Mouse (Mus musculus) induced T-regulatory cell, adult 2 months (primary cell): Measurements from ENCODE around the gene Slc15a3.

ENCODE experiments used
- DNase-seq: peaks from one replicate; pipeline ENCODE4 v3.0.0-alpha.2; 2012; ENCODE audit warnings: low read depth

Slc15a3 gene

GRCm38 (mm10) chr19:10839010-10839892 lies at the start of gene Slc15a3:
TSS of gene Slc15a3 (plus strand) at chr19:10839727.
- DNase-seq, result peak; percentile 87

DNA sequence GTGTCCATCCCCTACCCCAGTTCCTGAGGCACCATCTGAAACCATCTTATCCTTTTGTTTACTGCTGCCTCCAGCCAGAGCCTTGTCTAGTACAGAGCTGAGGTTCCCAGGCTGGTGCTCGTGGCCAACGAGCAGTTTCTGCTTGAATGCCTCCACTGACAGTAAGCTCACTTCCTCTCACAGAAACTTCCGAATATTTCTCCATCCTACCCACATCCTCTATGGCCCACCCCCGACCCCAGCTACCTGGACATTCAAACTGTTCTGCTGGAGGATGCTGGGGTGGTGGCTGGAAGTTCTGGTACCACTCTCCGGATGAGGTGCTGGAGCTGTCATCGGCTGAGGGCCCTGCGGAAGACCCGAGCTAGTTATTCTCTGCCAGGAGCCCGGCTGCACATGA lies 49.2 kb upstream of the Slc15a3 start:
- peak; percentile 51 for DNase-seq

GRCm38 (mm10) chr19:10793044-10793443 lies 46.5 kb upstream of the Slc15a3 start:
- no peak for DNase-seq

DNA sequence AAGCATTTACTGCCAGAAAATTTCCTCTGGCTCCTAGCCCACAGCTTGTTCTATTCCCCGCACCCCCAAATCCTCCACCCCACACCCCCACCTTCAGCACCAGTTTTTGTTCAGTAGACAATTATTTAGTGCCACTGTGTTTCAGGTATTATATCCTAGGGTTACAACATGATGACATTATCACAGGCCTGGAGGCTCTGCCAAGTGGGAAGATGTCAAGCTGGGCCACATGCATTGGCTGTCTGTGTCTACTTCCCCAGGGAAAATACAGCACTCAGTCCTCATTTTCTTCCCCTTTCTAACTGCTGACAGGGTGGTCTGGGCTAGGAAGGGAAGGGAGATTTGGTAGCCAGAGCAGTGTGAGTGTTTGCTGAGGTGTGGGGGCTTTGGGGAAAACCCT lies 44.6 kb upstream of the Slc15a3 start:
- DNase-seq, result no peak

DNA sequence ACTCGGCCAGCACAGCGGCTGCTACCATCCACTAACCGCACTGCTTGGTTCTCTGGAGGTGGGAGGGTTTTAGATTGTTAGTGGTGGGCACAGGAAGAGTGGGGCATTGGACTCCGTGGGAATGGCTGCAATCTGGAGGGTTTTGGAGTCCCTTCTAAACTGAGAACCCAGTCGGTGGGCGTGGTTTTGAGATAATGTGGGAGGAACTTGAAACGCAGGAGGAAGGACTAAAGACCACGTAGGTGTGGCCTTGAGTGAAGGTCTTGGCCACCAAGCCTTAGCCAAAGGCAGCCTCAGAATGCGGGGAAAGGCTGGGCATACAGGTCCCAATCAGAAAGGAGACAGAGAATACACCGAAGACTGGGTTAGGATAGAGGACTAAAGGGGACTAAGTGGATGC lies 41.0 kb upstream of the Slc15a3 start:
- no peak for DNase-seq

DNA sequence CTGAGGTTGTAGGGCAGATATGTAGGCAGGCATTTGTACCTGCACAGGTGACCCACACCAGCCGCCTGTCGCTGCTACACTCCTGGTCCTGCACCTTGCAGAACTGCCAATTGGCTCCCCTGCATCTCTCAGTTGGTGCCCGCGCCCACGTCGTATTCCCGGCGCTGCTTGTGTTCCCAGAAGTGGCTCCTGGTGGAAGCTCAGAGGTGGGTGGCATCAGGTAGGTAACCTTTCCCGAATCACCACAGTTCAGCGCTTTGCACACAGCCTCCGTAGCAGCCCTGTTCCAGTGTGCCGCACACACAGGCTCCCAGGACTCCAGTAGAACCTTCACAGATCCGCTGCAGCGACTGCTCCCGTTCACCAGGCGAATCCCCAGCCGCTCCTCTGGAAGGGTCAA lies 40.4 kb upstream of the Slc15a3 start:
- no peak for DNase-seq

DNA sequence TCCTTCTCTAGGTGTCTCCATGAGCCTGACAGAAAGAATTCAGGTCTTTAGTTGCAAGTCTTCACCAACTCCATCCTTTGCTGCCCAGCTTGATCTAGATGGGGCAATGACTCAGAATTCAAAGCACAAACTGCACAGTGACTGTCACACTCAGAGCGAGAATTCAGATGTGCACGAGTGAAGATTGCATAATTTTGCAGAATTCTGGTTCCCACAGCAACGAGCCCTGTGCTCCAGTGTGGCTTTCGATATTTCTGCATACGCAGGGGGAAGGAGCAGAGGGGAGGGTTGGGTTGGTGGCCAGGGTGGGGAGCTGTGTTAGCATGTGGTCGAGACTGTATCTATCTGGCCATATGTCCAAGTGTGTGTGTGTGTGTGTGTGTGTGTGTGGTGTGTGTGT lies 38.5 kb upstream of the Slc15a3 start:
- peak; percentile 78 for DNase-seq

GRCm38 (mm10) chr19:10801906-10802305 lies 37.6 kb upstream of the Slc15a3 start:
- DNase-seq, result peak; percentile 26

- DNase-seq, result no peak
Observed at GRCm38 (mm10) chr19:10803751-10804150, 35.8 kb upstream of the Slc15a3 start.

GRCm38 (mm10) chr19:10804850-10805660 lies 34.5 kb upstream of the Slc15a3 start:
- no peak for DNase-seq

- DNase-seq, result no peak
Observed at GRCm38 (mm10) chr19:10805661-10806285, 33.8 kb upstream of the Slc15a3 start.

DNA sequence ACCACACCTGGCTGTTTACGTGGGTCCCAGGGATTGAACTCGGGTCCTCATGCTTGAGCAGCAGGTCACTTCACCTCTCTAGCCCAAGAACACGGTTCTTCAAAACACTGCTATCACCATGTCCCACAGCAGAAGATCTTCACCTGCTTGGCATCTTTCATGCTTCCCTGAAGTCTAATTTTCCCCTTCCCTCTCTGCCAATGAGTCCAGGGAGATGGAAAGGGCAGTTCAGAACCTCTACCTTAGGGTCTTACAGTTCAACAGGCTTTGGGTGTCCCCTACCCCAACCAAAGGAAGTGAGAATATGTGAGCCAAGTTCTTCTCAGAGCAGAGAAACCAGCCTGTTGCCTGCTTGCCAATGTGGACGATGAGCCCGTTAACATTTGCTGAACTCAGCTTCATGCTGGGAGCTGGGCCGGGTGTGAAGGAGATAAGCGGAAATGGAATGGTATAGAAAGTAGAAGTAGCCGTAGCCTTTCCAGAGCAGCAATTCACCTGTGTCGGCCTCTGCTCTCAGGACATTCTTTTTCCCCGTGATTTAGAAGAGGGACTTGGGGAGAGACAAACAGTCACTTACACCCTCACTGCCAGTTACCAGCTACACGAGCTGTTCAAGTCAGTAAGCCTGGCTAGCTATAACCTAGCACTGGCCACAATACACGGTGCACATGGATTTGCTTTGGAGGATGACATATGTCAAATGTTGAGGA lies 30.8 kb upstream of the Slc15a3 start:
- DNase-seq, result peak; percentile 39

GRCm38 (mm10) chr19:10809428-10810175 lies 29.9 kb upstream of the Slc15a3 start:
- DNase-seq, result peak; percentile 77

- peak; percentile 25 for DNase-seq
Observed at GRCm38 (mm10) chr19:10810176-10810492, 29.4 kb upstream of the Slc15a3 start.

DNA sequence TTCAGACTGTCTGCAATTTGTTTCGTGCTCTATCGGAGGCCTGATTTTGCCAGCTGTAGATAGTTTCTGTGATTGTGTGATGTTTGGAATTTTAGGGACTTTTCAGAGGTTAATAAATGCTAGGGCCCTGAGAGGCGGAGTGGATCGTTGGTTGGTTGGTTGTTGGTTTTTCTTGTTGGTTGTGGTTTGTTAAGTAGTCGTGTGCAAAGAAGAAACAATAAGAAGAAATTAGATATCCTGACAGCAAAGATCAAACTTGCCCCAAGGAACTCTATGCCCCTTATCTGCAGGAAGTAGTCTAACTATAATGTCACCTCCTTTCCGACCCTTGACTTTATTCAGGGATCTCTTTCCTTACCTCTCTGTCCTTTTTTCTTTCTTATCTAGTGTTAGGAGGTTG lies 28.1 kb upstream of the Slc15a3 start:
- DNase-seq, result peak; percentile 67

DNA sequence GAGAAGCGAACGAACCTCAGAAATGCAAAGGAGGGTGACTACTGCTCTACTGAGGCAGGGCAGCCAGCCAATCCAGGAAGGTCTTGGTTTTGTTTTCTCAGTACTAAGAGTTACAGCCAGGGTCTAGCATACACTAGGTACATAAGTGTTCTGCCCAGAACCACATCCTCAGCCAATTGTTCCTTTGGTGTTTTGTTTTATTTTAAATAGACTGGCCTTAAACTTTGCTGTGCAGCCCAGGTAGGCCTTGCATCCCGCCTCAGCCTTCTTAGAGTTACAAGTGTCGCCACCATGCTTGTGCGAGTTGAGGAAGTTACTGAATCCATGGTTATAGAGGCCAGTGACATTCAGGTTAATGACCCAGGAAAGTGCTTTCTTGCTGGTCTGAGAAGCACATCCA lies 26.5 kb upstream of the Slc15a3 start:
- peak; percentile 72 for DNase-seq

GRCm38 (mm10) chr19:10813905-10814304 lies 25.6 kb upstream of the Slc15a3 start:
- peak; percentile 72 for DNase-seq

DNA sequence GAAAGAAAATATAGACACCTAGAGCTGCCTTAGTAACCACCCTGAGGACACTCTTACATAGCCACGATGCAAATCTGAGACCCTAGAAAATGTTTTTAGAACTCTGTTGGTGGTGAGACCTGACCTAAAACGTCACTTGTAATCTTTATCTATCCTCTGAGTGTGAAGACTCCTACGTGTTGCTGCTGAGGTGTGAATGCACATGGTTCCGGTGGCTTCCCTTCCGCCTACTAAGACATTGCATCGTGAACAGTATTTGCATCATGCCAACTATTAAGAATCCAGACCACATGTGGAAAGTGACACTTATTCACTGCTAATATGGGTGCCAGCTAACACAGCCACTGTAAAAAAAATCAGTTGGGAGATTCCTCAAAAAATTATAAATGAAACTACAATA lies 23.7 kb upstream of the Slc15a3 start:
- DNase-seq, result peak; percentile 84

DNA sequence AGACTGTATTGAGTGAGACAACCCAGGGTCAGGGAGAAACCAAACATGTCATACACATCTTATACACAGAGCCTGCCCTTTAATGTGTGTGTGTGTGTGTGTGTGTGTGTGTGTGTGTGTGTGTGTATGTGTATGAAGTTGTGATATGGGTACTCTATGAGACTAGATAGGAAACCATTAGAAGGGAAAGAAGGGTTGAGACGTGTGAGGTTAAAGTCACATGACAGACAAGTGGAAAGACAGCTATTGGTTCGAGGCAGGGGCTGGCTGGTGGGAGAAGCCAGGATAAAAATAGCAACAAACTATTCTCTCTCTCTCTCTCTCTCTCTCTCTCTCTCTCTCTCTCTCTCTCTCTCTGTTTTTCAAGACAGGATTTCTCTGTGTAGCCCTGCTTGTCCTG lies 23.1 kb upstream of the Slc15a3 start:
- DNase-seq, result peak; percentile 66

DNA sequence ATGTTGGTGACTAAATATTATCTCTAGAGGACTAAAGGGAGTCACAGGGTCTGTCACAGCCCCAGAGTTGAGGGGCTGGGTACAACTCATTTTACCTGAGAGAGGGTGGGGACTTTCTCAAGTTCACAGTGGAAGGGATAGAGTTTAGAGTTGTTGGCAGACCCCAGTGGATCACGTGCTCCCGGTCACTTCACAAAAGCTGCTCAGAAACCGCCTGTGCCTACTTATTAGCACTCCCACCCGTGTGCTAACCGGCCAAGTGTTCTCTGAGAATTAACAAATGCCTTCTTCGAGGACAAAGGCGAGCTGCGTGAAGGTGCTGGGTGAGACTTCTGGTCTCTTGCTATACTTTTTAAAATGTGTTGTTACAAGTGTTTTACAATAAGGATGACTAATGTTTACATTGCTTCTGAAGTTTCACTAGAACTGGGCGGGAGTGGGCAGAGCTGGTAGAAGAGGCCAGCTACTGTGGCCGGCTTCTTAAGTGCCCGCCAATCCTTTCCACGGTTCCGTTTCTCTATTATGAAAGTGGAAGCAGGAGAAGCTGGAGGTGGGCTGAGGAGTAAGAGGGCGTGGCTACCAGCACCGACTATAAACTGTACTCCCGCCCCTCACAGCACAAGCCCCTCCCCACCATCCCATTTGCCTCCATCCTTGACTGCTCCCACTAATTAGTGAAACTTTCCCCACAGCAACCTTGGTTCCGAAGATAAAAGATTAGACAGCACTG lies 21.1 kb upstream of the Slc15a3 start:
- DNase-seq, result peak; percentile 80

GRCm38 (mm10) chr19:10821319-10821718 lies 18.2 kb upstream of the Slc15a3 start:
- DNase-seq, result peak; percentile 67
